Mouse (Mus musculus) hindbrain, embryonic 13.5 days (tissue): ENCODE measurements at regions not wholly inside any gene's neighbourhood (a gene's known extent, or its start where the extent isn't known, plus 50 kb on each side); places are given as distances from the start of the nearest gene placed in this dataset.

ENCODE experiments used
- ATAC-seq: fragments of 200-750 bp; cut with Nextera tagmentation; 2 replicates; pipeline ENCODE4 v1.8.0; 2017; ENCODE audit warnings: moderate TSS enrichment; ENCODE audit not compliant: low FRiP score
- H3K27ac ChIP-seq: fragments of 300-500 bp; sonication (generic); 2 replicates; pipeline ENCODE4 v1.5.1; 2015; ENCODE audit warnings: inconsistent platforms, mild to moderate bottlenecking, moderate library complexity
- H3K27me3 ChIP-seq: fragments of 300-500 bp; sonication (generic); 2 replicates; pipeline ENCODE4 v1.6.1; 2015; ENCODE audit warnings: mild to moderate bottlenecking, inconsistent platforms
- H3K36me3 ChIP-seq: fragments of 300-500 bp; sonication (generic); 2 replicates; pipeline ENCODE4 v1.6.1; 2015; ENCODE audit warnings: mild to moderate bottlenecking, inconsistent platforms
- H3K4me1 ChIP-seq: fragments of 300-500 bp; sonication (generic); replicated peaks from 2 replicates; pipeline ENCODE4 v1.6.1; 2015; ENCODE audit warnings: inconsistent platforms
- H3K4me2 ChIP-seq: fragments of 300-500 bp; sonication (generic); 2 replicates; pipeline ENCODE4 v1.6.1; 2015; ENCODE audit warnings: inconsistent platforms, mild to moderate bottlenecking, moderate library complexity
- H3K4me3 ChIP-seq: fragments of 300-500 bp; sonication (generic); 2 replicates; pipeline ENCODE4 v1.5.1; 2015; ENCODE audit warnings: mild to moderate bottlenecking, inconsistent platforms
- H3K9ac ChIP-seq: fragments of 300-500 bp; sonication (generic); 2 replicates; pipeline ENCODE4 v1.6.1; 2015; ENCODE audit warnings: mild to moderate bottlenecking, inconsistent platforms
- H3K9me3 ChIP-seq: fragments of 300-500 bp; sonication (generic); 2 replicates; pipeline ENCODE4 v1.6.1; 2016; ENCODE audit warnings: inconsistent platforms
- WGBS: fragments of 180-500 bp; shearing (Covaris S2); methylation state at CpG from one replicate; pipeline ENCODE4 v1.1.7; 2015; 5-methylcytosine and 5-hydroxymethylcytosine counted together

DNA sequence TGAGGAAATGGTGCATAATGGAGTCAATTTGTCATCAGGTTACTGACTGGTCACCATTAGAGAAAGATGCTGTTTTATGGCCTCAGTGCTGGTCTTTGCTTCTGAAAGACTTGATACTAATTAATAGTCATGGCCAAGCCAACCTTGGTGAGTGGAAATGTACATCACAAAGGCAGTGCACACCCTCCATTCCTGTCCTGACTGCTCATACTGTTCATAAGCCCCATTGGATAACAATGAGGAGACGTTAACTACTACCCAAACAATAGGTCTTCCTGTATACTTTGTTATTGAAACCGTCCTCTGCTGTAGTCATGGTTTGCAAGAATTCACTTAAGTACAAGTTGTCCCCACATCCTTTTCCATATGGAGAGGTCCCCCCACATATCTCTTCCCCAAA lies 605.8 kb upstream of the Slc35b3 start:
- Histone ChIP-seq H3K27me3 (no peaks in the 10 kb centered on the region), H3K9ac (no peak overlapping the region), H3K27ac (no peak overlapping the region), H3K9me3 (no peaks in the 10 kb centered on the region), H3K36me3 (no peaks in the 10 kb centered on the region), H3K4me2 (no peak overlapping the region), H3K4me3 (no peak overlapping the region), H3K4me1 (peaks cover 9% of the 10 kb centered on the region; the same call in 1 of the 2 replicates)
- WGBS, result 76% methylated on average over 2 of the region's 2 CpGs
- ATAC-seq, result no peak

GRCm38 (mm10) chr13:39537724-39538440 lies 577.2 kb upstream of the Slc35b3 start:
- peaks cover 11% of the 10 kb centered on the region for H3K4me1 ChIP-seq
- no peak overlapping the region for H3K9ac ChIP-seq
- H3K36me3 ChIP-seq, result no peaks in the 10 kb centered on the region
- peak overlapping the region; percentile 13; the same call in 1 of the 2 replicates for H3K4me2 ChIP-seq
- no peaks in the 10 kb centered on the region for H3K9me3 ChIP-seq
- no peak for ATAC-seq
- peaks cover 53% of the 10 kb centered on the region for H3K27me3 ChIP-seq
- 33% methylated on average over 14 of the region's 14 CpGs for WGBS
- no peak overlapping the region; the same call in 1 of the 2 replicates for H3K27ac ChIP-seq
- no peak overlapping the region for H3K4me3 ChIP-seq

GRCm38 (mm10) chr13:39526469-39526868 lies 565.8 kb upstream of the Slc35b3 start:
- peaks cover 61% of the 10 kb centered on the region for H3K27me3 ChIP-seq
- no peak for ATAC-seq
- no peaks in the 10 kb centered on the region for H3K36me3 ChIP-seq
- H3K9me3 ChIP-seq, result no peaks in the 10 kb centered on the region
- no peak overlapping the region for H3K4me3 ChIP-seq
- no peak overlapping the region for H3K4me2 ChIP-seq
- WGBS, result 86% methylated on average over 1 of the region's 1 CpGs
- H3K27ac ChIP-seq, result no peak overlapping the region
- no peak overlapping the region for H3K9ac ChIP-seq
- H3K4me1 ChIP-seq, result peaks cover 20% of the 10 kb centered on the region

DNA sequence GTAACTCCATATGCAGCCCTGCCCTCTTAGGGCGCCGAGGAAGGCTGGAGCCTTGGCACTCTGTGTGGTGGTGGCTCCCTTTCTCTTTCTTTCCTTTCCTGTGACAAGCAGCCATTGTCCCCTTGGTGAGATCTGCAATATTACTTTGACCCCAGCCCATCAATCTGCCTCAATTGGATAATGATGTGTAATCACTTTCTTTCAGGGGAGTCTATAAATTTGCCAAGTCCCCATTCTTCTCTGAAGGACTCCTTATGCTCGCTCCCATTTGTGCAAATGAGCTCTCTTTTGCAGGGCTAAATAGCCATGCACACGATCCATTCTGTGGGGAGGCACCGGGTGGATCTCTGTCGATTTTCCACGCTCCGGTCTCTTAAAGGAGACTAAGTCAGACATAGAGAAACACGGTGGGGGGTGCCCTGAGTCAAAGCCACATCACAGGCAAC lies 563.2 kb upstream of the Slc35b3 start:
- peaks cover 64% of the 10 kb centered on the region for H3K27me3 ChIP-seq
- H3K9me3 ChIP-seq, result no peaks in the 10 kb centered on the region
- H3K27ac ChIP-seq, result peak overlapping the region; percentile 52
- H3K9ac ChIP-seq, result no peak overlapping the region
- peak; percentile 94 for ATAC-seq
- WGBS, result 16% methylated on average over 9 of the region's 9 CpGs
- no peaks in the 10 kb centered on the region for H3K36me3 ChIP-seq
- H3K4me1 ChIP-seq, result peaks cover 20% of the 10 kb centered on the region
- peak overlapping the region; percentile 5; the same call in 1 of the 2 replicates for H3K4me3 ChIP-seq
- H3K4me2 ChIP-seq, result peak overlapping the region; percentile 33

DNA sequence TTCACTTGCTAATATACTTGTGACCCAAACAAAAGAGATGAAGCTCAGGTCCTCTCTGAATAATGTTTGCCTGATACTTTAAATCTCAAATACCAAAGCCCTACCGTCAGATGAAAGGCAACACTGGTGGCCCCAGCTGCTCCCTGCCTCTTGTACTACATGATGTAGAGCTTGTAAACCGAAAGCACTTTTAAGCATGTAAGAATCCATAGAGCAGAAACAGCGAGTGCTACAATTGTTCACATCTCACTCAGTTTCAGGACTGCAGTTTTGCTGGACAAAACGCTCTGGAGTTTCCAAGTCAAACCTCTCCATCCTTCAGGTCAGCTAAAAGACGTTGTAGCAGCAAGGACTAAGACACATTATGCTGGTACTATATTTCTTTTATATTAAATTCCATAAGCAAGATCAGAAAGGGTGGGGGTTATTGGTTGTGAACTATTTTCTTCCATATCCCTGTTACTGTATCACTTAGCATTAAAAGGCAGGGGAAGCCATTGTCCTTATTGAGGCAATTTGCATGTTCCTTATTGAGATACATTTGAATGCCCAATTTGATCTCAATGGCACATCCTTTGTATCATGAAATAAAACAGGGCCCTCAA lies 562.7 kb upstream of the Slc35b3 start:
- peaks cover 64% of the 10 kb centered on the region for H3K27me3 ChIP-seq

GRCm38 (mm10) chr13:39520846-39521245 lies 560.2 kb upstream of the Slc35b3 start:
- Histone ChIP-seq H3K4me3 (no peak overlapping the region), H3K27me3 (peaks cover 67% of the 10 kb centered on the region), H3K9me3 (no peaks in the 10 kb centered on the region), H3K4me1 (peaks cover 24% of the 10 kb centered on the region), H3K27ac (no peak overlapping the region), H3K9ac (no peak overlapping the region), H3K4me2 (no peak overlapping the region), H3K36me3 (no peaks in the 10 kb centered on the region)
- no peak for ATAC-seq
- 96% methylated on average over 9 of the region's 9 CpGs for WGBS

More for the DNA sequence above, 562.7 kb upstream of the Slc35b3 start:
- no peak for ATAC-seq
- Histone ChIP-seq H3K36me3 (no peaks in the 10 kb centered on the region), H3K9me3 (no peaks in the 10 kb centered on the region), H3K4me3 (no peak overlapping the region), H3K9ac (no peak overlapping the region), H3K4me1 (peaks cover 20% of the 10 kb centered on the region), H3K4me2 (peak overlapping the region; percentile 33; the same call in 1 of the 2 replicates), H3K27ac (peak overlapping the region; percentile 52)
- 11% methylated on average over 5 of the region's 5 CpGs for WGBS

- Histone ChIP-seq H3K4me2 (no peak overlapping the region), H3K27ac (no peak overlapping the region), H3K27me3 (peaks cover 49% of the 10 kb centered on the region), H3K4me3 (no peak overlapping the region), H3K4me1 (peaks cover 4% of the 10 kb centered on the region), H3K9ac (no peak overlapping the region), H3K9me3 (no peaks in the 10 kb centered on the region), H3K36me3 (no peaks in the 10 kb centered on the region)
- ATAC-seq, result no peak
- 24% methylated on average over 8 of the region's 8 CpGs for WGBS
Observed at GRCm38 (mm10) chr13:39516106-39516505, 555.4 kb upstream of the Slc35b3 start.

GRCm38 (mm10) chr13:39489806-39490205 lies 529.1 kb upstream of the Slc35b3 start:
- Histone ChIP-seq H3K27ac (no peak overlapping the region), H3K9ac (no peak overlapping the region), H3K36me3 (no peaks in the 10 kb centered on the region), H3K4me2 (no peak overlapping the region), H3K4me1 (no peaks in the 10 kb centered on the region), H3K27me3 (no peaks in the 10 kb centered on the region), H3K4me3 (no peak overlapping the region), H3K9me3 (no peaks in the 10 kb centered on the region)
- ATAC-seq, result no peak
- 67% methylated on average over 7 of the region's 7 CpGs for WGBS

- Histone ChIP-seq H3K27me3 (no peaks in the 10 kb centered on the region), H3K4me1 (no peaks in the 10 kb centered on the region), H3K4me3 (no peak overlapping the region), H3K9ac (no peak overlapping the region), H3K36me3 (no peaks in the 10 kb centered on the region), H3K27ac (no peak overlapping the region), H3K4me2 (no peak overlapping the region), H3K9me3 (no peaks in the 10 kb centered on the region)
- WGBS, result 62% methylated on average over 6 of the region's 6 CpGs
- no peak for ATAC-seq
Observed at GRCm38 (mm10) chr13:39472621-39473020, 511.9 kb upstream of the Slc35b3 start.

GRCm38 (mm10) chr13:39441799-39442198 lies 481.1 kb upstream of the Slc35b3 start:
- H3K9me3 ChIP-seq, result no peaks in the 10 kb centered on the region
- peaks cover 11% of the 10 kb centered on the region; the same call in 1 of the 2 replicates for H3K27me3 ChIP-seq
- H3K4me1 ChIP-seq, result no peaks in the 10 kb centered on the region
- no peak overlapping the region for H3K9ac ChIP-seq
- no peak overlapping the region for H3K4me3 ChIP-seq
- ATAC-seq, result no peak
- H3K4me2 ChIP-seq, result no peak overlapping the region
- no peaks in the 10 kb centered on the region for H3K36me3 ChIP-seq
- no peak overlapping the region for H3K27ac ChIP-seq
- 95% methylated on average over 13 of the region's 13 CpGs for WGBS

GRCm38 (mm10) chr13:39440907-39441306 lies 480.2 kb upstream of the Slc35b3 start:
- WGBS, result 26% methylated on average over 8 of the region's 8 CpGs
- no peaks in the 10 kb centered on the region for H3K36me3 ChIP-seq
- no peaks in the 10 kb centered on the region for H3K4me1 ChIP-seq
- H3K9ac ChIP-seq, result no peak overlapping the region
- peaks cover 8% of the 10 kb centered on the region; the same call in 1 of the 2 replicates for H3K27me3 ChIP-seq
- no peak overlapping the region for H3K4me2 ChIP-seq
- no peaks in the 10 kb centered on the region for H3K9me3 ChIP-seq
- H3K27ac ChIP-seq, result no peak overlapping the region
- ATAC-seq, result no peak; the same call in 1 of the 2 replicates
- H3K4me3 ChIP-seq, result no peak overlapping the region

DNA sequence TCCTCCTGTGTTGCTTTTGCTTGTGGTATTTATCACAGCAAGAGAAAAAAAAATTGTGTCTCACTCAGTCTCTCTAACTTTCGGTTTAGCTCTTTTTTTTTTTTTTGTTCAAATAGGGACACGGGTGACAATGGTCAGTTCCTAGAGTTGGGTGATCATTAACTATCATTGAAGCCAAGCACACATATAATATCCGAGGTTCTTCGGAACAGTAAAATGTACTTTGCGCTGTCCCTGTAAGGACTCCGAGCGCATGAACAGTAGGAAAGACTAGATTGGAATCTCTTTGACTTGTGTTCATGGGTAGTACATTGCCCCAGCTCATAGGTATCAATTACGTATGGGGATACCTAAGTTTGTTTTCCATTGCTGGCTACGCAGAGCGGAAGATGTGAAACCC lies 479.7 kb upstream of the Slc35b3 start:
- no peak overlapping the region for H3K9ac ChIP-seq
- no peaks in the 10 kb centered on the region for H3K9me3 ChIP-seq
- H3K4me2 ChIP-seq, result no peak overlapping the region
- H3K4me1 ChIP-seq, result no peaks in the 10 kb centered on the region
- H3K36me3 ChIP-seq, result no peaks in the 10 kb centered on the region
- ATAC-seq, result no peak
- no peak overlapping the region for H3K4me3 ChIP-seq
- 92% methylated on average over 10 of the region's 10 CpGs for WGBS
- H3K27ac ChIP-seq, result no peak overlapping the region
- peaks cover 8% of the 10 kb centered on the region; the same call in 1 of the 2 replicates for H3K27me3 ChIP-seq

GRCm38 (mm10) chr13:39427996-39428395 lies 467.3 kb upstream of the Slc35b3 start:
- Histone ChIP-seq H3K9ac (no peak overlapping the region), H3K27ac (no peak overlapping the region), H3K9me3 (no peaks in the 10 kb centered on the region), H3K36me3 (no peaks in the 10 kb centered on the region), H3K27me3 (no peaks in the 10 kb centered on the region), H3K4me3 (no peak overlapping the region), H3K4me1 (no peaks in the 10 kb centered on the region), H3K4me2 (no peak overlapping the region)
- ATAC-seq, result no peak
- 86% methylated on average over 3 of the region's 3 CpGs for WGBS
